Mouse (Mus musculus): ENCODE data around the gene Foxn3. TPM values are rescaled to one million over a fixed set of nuclear protein-coding genes. Genes with fewer than 3 reads are reported as not detected.

The Foxn3 gene
- polyA plus RNA-seq, 1 experiment, result 61.0 TPM

DNA sequence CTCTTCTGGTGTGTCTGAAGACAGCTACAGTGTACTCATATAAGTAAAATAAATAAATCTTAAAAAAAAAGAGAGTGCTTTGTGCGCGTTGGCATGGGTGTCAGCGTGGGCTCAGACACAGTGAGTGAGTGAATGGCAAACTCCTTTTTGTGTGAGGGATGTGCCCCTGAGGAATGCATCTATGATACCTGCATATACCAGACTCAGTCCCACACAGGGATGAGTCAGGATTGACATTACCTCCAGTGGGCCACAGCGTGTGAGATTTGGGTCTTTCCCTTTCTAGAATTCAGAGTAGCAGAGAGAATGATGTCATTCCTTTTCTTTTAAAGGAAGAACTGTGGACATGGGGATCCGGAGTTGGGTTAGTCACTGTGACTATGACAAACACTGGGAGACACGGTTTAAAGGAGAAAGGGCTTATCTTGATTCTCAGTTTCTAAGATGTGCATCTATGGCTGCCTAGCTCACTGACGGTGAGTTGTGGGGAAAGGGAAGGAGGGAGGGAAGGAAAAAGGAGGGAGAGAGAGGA is 380.1 kb downstream of the Foxn3 start:
- Histone ChIP-seq H3K27me3 (ENCODE audit: control insufficient read depth, insufficient read depth, low read length, poor library complexity, severe bottlenecking) (no peaks in the 10 kb centered on the region), H3K9ac (ENCODE audit: low read depth, poor library complexity, severe bottlenecking) (no peak overlapping the region), H3K27ac (ENCODE audit: insufficient read depth, low read length) (no peak overlapping the region), H3K4me3 (ENCODE audit: low read depth, low read length) (no peak overlapping the region), H3K36me3 (ENCODE audit: control insufficient read depth, insufficient read depth, low read length, poor library complexity, severe bottlenecking) (no peaks in the 10 kb centered on the region), H3K4me1 (ENCODE audit: control insufficient read depth, insufficient read depth, low read length) (no peaks in the 10 kb centered on the region), H3K9me3 (replicated peaks; ENCODE audit: control insufficient read depth, insufficient read depth, low read length, poor library complexity, severe bottlenecking) (no peaks in the 10 kb centered on the region)
- no peak for TF ChIP-seq POLR2A (IDR thresholded peaks at IDR 0.05; ENCODE audit: insufficient read depth, low read length)

DNA sequence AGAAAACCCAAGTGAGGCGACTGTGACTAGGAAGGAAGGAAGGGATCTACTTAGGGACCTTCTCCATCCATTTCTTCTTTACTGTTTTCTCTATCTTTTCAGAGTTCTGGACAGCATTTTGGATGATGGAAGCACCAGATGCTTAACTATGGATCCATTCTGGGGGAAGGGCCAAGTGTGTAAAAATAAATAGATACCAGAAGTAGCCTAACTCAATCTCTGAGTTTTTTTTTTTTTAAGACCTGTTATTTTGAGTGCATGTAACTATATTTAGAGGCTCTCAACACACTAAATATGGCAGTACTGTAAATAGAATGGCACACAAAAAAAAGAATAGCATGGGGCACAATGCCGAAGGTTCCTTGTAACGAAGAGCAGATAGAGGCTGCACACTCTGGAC is 381.0 kb downstream of the Foxn3 start:
- no peak overlapping the region for H3K4me3 ChIP-seq (ENCODE audit: low read depth, low read length)
- no peaks in the 10 kb centered on the region for H3K9me3 ChIP-seq (replicated peaks; ENCODE audit: control insufficient read depth, insufficient read depth, low read length, poor library complexity, severe bottlenecking)
- no peak overlapping the region for H3K27ac ChIP-seq (ENCODE audit: insufficient read depth, low read length)
- no peak for TF ChIP-seq POLR2A (IDR thresholded peaks at IDR 0.05; ENCODE audit: insufficient read depth, low read length)
- no peak for TF ChIP-seq EP300 (IDR thresholded peaks at IDR 0.05; ENCODE audit: insufficient read depth, low read depth, low read length)
- no peak for TF ChIP-seq CTCF (IDR thresholded peaks at IDR 0.05; ENCODE audit: low read depth, low read length)
- no peaks in the 10 kb centered on the region for H3K4me1 ChIP-seq (ENCODE audit: control insufficient read depth, insufficient read depth, low read length)
- no peak overlapping the region for H3K9ac ChIP-seq (ENCODE audit: low read depth, poor library complexity, severe bottlenecking)
- no peaks in the 10 kb centered on the region for H3K27me3 ChIP-seq (ENCODE audit: control insufficient read depth, insufficient read depth, low read length, poor library complexity, severe bottlenecking)
- H3K36me3 ChIP-seq (ENCODE audit: control insufficient read depth, insufficient read depth, low read length, poor library complexity, severe bottlenecking), result no peaks in the 10 kb centered on the region

DNA sequence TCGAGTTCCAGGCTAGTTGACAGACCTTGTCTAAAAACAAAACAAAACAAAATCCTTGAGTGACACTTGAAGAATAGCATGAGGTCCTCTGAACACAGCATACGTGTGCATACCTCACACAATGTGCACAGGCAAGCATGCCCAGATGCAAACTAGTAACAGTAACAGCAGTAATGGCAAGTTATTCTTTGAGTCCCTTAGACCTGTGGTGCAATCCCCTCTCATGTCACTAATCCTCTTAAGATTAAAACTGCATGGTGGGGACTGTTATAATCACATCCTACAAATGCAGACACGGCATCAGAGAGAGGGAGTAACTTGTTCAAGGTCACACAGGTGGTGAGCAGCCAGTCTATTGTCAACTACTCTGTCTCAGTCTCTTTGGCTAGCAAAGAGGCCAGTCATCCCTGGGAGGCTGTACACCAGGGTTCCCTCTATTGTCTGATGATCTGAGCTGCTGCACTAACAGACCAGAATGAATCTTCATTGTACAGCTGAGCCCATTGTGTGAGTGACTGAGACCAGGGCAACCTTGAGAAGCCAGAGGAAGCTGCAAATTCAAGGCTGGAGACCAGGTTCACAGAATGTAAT is 383.1 kb downstream of the Foxn3 start:
- no peaks in the 10 kb centered on the region for H3K27me3 ChIP-seq (ENCODE audit: control insufficient read depth, insufficient read depth, low read length, poor library complexity, severe bottlenecking)
- no peak for TF ChIP-seq EP300 (IDR thresholded peaks at IDR 0.05; ENCODE audit: insufficient read depth, low read depth, low read length)
- TF ChIP-seq POLR2A (IDR thresholded peaks at IDR 0.05; ENCODE audit: insufficient read depth, low read length), result no peak
- no peak for TF ChIP-seq CTCF (IDR thresholded peaks at IDR 0.05; ENCODE audit: low read depth, low read length)
- no peak overlapping the region for H3K27ac ChIP-seq (ENCODE audit: insufficient read depth, low read length)
- H3K9ac ChIP-seq (ENCODE audit: low read depth, poor library complexity, severe bottlenecking), result no peak overlapping the region
- no peak overlapping the region for H3K4me3 ChIP-seq (ENCODE audit: low read depth, low read length)
- no peaks in the 10 kb centered on the region for H3K9me3 ChIP-seq (replicated peaks; ENCODE audit: control insufficient read depth, insufficient read depth, low read length, poor library complexity, severe bottlenecking)
- H3K4me1 ChIP-seq (ENCODE audit: control insufficient read depth, insufficient read depth, low read length), result no peaks in the 10 kb centered on the region
- H3K36me3 ChIP-seq (ENCODE audit: control insufficient read depth, insufficient read depth, low read length, poor library complexity, severe bottlenecking), result no peaks in the 10 kb centered on the region

DNA sequence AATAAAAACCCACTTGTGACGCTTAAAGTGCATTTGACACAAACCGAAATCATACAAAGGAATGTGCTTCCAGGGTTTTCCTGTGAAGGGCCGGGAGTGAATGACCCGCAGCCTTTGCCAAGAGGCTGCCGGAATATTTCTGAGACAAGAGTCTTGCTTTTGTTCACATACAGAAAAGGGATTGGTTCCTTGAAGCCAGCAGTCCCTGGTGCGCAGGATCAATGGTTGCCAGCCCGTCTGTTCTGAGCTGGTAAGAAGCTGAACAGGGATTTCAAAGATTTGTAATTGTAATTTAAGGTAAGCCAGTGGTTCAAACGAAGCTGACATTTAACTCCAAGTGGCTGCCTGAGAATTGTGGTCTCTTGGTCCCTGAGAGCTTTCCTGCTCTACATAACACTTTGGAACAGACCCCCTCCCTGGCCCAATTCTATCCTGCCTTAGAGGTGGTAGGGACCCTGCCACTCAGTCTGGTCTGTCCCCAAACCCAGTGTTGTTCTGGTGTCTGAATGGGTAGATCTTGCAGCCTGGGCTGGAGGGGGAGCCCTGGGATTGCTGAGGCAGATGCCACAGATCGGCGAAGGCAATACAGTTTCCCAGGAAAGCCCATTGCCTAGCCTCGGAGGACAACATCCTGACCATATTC is 388.3 kb downstream of the Foxn3 start:
- Histone ChIP-seq H3K27me3 (ENCODE audit: control insufficient read depth, insufficient read depth, low read length, poor library complexity, severe bottlenecking) (no peaks in the 10 kb centered on the region; the same call in 1 of the 2 replicates), H3K4me1 (ENCODE audit: control insufficient read depth, insufficient read depth, low read length) (no peaks in the 10 kb centered on the region), H3K27ac (ENCODE audit: insufficient read depth, low read length) (no peak overlapping the region), H3K9me3 (replicated peaks; ENCODE audit: control insufficient read depth, insufficient read depth, low read length, poor library complexity, severe bottlenecking) (no peaks in the 10 kb centered on the region), H3K9ac (ENCODE audit: low read depth, poor library complexity, severe bottlenecking) (no peak overlapping the region), H3K36me3 (ENCODE audit: control insufficient read depth, insufficient read depth, low read length, poor library complexity, severe bottlenecking) (no peaks in the 10 kb centered on the region), H3K4me3 (ENCODE audit: low read depth, low read length) (no peak overlapping the region)
- TF ChIP-seq POLR2A (IDR thresholded peaks at IDR 0.05; ENCODE audit: insufficient read depth, low read length) (no peak), CTCF (IDR thresholded peaks at IDR 0.05; ENCODE audit: low read depth, low read length) (no peak), EP300 (IDR thresholded peaks at IDR 0.05; ENCODE audit: insufficient read depth, low read depth, low read length) (no peak)

DNA sequence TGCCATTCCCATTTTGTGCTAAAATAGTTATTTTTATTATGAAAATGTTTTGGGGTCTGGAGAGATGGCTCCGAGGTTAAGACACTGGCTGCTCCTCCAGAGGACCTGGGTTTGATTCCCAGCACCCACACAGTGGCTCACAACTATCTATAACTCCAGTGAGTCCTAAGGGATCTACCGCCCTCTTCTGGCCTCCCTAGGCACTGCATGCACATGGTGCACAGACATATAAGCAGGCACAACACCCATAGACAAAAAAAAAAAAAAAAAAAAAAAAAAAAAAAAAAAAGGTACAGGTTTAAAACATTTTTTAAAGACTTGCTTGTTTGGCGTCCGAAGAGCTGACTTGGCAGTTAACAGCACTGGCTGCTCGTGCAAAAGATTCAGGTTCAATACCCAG is 391.2 kb downstream of the Foxn3 start:
- no peak overlapping the region for H3K4me3 ChIP-seq (ENCODE audit: low read depth, low read length)
- TF ChIP-seq CTCF (IDR thresholded peaks at IDR 0.05; ENCODE audit: low read depth, low read length) (peak; percentile 42), EP300 (IDR thresholded peaks at IDR 0.05; ENCODE audit: insufficient read depth, low read depth, low read length) (no peak), POLR2A (IDR thresholded peaks at IDR 0.05; ENCODE audit: insufficient read depth, low read length) (no peak)
- no peak overlapping the region for H3K27ac ChIP-seq (ENCODE audit: insufficient read depth, low read length)
- no peaks in the 10 kb centered on the region for H3K36me3 ChIP-seq (ENCODE audit: control insufficient read depth, insufficient read depth, low read length, poor library complexity, severe bottlenecking)
- no peaks in the 10 kb centered on the region for H3K9me3 ChIP-seq (replicated peaks; ENCODE audit: control insufficient read depth, insufficient read depth, low read length, poor library complexity, severe bottlenecking)
- H3K27me3 ChIP-seq (ENCODE audit: control insufficient read depth, insufficient read depth, low read length, poor library complexity, severe bottlenecking), result no peaks in the 10 kb centered on the region; the same call in 1 of the 2 replicates
- no peaks in the 10 kb centered on the region for H3K4me1 ChIP-seq (ENCODE audit: control insufficient read depth, insufficient read depth, low read length)
- no peak overlapping the region for H3K9ac ChIP-seq (ENCODE audit: low read depth, poor library complexity, severe bottlenecking)

DNA sequence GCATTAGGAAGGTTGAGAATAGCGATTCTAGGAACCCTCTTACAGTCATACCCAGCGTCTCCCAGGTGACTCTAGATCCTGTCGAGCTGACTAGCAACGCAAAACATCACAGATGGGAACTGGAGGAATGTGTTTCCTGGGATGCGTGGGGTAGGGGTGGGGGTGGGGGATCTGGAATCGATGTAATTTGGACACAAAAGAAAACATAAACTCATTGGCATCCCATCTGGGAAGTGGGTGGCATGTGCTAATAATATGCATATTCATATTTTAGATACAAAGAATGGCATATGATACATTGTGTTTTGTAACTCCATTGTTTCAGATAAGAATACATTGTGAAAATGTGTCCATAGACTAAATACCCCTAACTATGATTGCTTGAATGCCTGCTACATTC is 393.5 kb downstream of the Foxn3 start:
- H3K36me3 ChIP-seq (ENCODE audit: control insufficient read depth, insufficient read depth, low read length, poor library complexity, severe bottlenecking), result no peaks in the 10 kb centered on the region
- no peaks in the 10 kb centered on the region for H3K4me1 ChIP-seq (ENCODE audit: control insufficient read depth, insufficient read depth, low read length)
- H3K9ac ChIP-seq (ENCODE audit: low read depth, poor library complexity, severe bottlenecking), result no peak overlapping the region
- H3K4me3 ChIP-seq (ENCODE audit: low read depth, low read length), result no peak overlapping the region
- TF ChIP-seq CTCF (IDR thresholded peaks at IDR 0.05; ENCODE audit: low read depth, low read length), result no peak
- no peaks in the 10 kb centered on the region for H3K9me3 ChIP-seq (replicated peaks; ENCODE audit: control insufficient read depth, insufficient read depth, low read length, poor library complexity, severe bottlenecking)
- H3K27me3 ChIP-seq (ENCODE audit: control insufficient read depth, insufficient read depth, low read length, poor library complexity, severe bottlenecking), result no peaks in the 10 kb centered on the region; the same call in 1 of the 2 replicates
- no peak overlapping the region for H3K27ac ChIP-seq (ENCODE audit: insufficient read depth, low read length)

All from ES-Bruce4 (cell line).